Mouse (Mus musculus) lung, postnatal 0 days (tissue): Measurements from ENCODE around the gene Ccdc34.

Experiments
- CTCF ChIP-seq: IDR thresholded peaks from 2 replicates; pipeline ENCODE4 v1.5.1; 2016; ENCODE audit warnings: antibody characterized with exemption, mild to moderate bottlenecking
- EP300 ChIP-seq: IDR thresholded peaks from 2 replicates; pipeline ENCODE4 v1.6.1; 2016; ENCODE audit warnings: antibody characterized with exemption, mild to moderate bottlenecking, control low read depth

GRCm38 (mm10) chr2:109987946-109988345, 29.7 kb upstream of the Ccdc34 start:
- TF ChIP-seq CTCF (no peak), EP300 (no peak)
